Mouse (Mus musculus) cerebellum, postnatal 4 days (tissue): ENCODE measurements at regions not wholly inside any gene's neighbourhood (a gene's known extent, or its start where the extent isn't known, plus 50 kb on each side); places are given as distances from the start of the nearest gene placed in this dataset.
"Not testable (repeated sequence)": the region's sequence is repeated elsewhere in the genome, so short reads cannot be mapped to it uniquely, and the experiment has no call there.

Source experiments
- DNase-seq, 2 experiments: peaks; one replicate each; pipeline ENCODE4 v3.0.0; 2022; ENCODE audit warnings: low spot score in 2 of 2, mixed read lengths in 1 of 2

DNA sequence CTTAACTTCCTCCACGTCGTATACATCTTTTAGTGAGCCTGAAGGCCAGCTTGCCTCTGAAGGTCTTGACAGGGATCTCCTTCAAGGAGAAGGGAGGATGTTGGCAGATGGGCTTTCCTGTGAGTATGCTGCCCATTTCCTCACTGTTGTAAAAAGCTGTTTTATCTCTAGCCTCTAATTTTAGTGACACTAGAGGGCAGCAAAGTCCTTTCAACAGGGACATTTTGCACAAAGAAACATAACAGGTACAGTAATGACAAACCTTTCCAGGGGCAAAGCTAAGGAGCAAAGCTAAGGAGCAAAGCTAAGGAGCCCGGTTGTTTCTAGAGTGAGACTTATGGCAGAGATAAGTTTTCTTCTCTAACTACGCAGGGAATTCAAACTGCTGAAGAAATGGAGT, 59.0 kb upstream of the Kbtbd8 start:
- peak in 1 of 2 experiments; percentile 9 for DNase-seq

DNA sequence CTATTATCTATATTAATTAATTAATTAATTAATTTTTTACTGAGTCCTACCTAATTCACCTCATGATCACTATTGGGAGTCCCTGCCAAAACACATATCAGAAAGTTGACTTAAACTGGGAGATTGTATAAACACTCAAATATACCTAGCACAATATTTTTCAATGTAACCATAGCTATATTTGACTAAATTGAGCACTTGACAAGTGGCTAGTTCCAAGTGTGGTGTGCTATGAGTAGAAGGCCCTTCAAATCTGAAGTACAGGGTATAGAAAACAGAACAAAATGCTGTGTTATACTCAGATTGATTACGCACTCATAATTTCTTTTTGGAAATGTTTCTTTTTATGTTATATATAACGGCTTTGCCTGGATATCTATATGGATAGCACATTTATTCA, 60.8 kb upstream of the Kbtbd8 start:
- DNase-seq, result no peak

DNA sequence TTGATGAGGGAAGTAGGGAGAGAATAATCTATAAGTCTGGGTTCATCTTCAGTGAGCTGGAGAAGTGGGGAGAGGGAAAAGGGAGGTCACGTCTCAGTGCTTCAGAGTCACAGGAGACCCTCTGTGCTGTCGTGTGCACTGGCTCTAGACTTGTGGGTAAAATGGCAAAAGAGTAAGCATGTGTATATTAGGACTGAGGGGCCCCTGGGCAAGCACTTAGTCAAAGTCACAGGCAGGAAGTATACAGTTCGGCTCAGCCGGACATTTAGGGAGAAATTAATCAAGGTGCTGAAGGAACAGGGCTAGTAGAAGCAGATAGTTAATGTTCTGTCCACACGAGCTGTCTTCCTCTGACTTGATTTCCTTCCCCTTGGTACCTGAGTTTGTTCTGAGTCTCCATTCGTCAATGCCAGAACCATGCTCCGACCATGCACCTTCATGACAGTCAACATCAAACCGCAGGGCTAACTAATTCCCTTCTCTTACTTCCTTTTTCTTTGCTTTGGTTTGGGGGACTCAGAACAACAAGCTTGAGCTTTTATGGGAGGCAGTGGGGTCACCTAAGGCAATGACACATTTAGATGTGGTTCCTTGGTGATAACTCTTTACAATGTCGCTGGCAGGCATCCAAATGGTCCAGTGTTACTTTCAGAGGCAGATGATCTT, 63.2 kb upstream of the Kbtbd8 start:
- DNase-seq, result no peak

DNA sequence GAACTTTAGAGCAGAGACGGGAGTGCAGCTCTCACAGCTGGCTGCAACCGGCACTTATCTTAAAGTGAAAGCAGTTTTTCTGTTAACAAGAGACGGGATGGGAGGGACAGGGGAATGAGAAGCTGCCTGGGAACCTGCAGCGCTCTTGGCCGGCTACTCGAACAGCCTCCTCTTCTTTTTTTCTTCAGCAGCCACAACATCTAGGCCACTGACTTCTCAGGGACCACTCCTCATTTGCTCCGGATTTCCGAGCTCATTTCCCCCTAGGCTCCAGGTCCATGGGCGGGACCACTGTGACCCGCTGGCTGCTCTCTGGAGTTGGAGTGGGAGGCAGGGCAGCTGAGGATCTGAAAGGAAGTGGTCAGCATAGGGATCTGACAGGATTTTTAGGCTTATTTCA, 75.7 kb upstream of the Kbtbd8 start:
- DNase-seq, result not testable (repeated sequence)

DNA sequence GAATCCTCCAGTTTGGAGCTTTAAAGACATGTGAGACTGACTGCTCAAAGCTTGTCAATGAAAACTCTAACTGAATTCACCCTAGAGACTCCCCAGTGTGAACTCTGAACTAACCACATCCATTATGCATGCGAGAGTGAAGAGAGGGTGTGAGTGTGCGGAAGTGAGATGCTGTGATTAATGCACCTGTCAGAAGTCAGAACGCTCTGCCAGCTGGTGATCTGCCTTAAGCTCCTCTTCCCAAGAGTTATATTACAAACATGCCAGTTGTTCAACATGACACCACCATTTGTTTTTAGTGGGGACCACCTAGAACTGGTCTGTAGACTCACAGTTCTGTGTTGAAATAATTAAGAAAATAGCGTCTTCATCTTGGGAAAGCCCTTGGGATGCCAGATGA, 92.8 kb upstream of the Kbtbd8 start:
- no peak for DNase-seq

DNA sequence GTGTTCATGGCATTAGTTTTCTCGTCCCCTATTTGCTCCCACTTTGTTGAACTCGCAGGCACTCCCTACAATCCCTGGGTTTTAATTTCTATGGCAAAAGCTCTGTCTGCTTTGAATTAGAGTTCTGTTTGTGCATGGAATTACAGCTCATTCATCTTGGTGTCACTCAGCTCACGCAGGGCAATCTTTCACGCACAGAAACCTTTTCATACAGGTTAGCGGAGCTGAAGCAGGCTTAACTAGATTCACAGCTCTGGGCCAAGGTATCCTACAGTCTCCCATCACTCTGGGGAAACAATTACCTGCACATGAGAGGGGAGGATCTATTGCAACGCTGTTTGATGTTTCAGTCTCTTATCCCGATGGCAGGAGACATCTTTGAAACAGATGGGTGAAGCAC, 95.3 kb upstream of the Kbtbd8 start:
- DNase-seq, result no peak

DNA sequence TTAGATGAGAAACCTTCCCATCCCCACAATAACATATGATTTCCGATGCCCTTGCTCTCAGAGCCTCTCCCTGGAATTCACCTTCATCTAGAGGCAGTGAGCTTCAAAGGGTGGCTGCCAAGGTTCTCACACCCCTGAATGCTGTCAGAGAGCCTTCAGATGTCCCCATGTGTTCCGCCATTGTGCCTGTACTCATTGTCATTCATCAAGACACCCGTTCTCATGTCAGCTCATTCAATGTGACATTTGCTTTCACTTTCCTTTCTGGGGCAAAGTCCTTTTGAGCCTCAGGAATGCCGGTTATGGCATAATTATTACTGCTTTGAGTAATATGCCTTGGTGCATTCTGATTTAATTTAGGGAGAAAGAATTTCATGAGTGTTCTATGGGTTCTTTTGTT, 99.1 kb upstream of the Kbtbd8 start:
- DNase-seq, result no peak

DNA sequence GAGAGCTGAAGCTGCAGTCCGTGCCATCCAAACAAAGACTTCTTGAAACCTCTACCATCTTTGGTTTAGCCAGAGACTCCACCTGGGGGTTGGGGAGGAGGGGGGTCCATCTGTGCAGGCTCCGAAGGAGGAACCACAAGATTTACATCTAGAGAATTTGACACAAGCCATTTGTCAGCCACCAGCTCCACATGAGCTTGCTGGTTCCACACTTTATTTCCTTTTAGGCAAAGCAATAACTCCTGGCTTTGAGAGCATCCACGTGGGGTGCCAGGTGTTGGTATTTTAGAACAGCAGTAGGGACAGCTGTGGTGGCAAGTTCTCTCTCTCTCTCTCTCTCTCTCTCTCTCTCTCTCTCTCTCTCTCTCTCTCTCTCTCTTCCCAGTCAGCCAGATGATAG, 99.6 kb upstream of the Kbtbd8 start:
- DNase-seq, result no peak

DNA sequence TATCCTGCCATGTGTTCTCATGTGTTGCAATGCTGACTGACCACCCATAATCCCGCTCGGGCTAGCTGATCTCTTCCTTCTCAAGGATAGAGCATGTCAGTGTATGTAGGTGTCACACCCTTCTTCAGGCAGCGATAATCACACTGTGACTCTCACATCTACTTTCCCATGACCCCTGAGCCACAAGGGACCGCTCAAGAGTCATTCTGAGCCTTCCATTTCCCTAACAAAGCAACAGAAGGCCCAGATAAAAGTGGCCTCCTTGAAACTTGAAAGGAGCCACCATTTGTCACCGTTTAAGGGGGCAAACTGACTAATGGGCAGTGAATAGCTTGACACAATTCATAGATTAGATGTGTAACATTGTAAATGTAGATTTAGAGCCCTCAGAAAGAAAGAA, 103.9 kb upstream of the Kbtbd8 start:
- DNase-seq, result no peak

DNA sequence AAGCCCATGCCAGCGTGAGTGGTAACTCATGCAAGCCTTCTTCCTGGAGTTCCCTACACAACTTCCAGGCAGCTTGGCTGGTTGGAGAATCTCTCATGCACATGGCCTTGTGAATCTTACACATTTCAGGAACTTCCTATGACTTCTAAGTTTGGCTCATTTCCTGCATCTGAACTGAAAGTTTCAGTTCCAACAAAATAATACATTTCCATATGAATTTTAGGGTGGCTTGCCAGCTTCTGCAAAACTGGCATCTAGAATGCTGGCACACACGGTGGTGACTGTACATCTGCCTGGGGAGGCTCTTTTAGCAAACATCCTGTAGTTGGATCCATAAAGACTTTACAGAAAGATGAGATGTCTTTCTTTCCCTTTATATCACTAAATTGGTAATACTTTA, 110.6 kb upstream of the Kbtbd8 start:
- DNase-seq, result no peak

DNA sequence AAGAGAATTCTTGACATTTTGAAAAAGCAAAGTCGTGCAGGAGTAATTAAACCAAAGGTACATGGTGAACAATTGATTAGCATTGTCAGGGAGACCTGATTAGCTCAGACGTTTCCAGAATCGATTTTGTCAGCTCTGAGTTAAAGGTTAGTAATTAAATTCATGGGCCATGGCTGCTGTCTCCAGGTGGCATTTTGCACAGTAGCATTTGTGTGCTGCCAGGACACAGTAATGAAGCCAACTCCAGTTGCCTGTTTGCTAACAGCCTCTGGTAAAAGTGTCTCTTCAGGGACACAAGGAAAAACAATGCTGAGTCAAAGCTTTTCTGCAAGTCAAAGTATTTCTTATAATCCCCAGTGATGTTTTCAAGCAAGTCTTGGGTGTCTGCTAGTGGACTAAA, 113.3 kb upstream of the Kbtbd8 start:
- no peak for DNase-seq

DNA sequence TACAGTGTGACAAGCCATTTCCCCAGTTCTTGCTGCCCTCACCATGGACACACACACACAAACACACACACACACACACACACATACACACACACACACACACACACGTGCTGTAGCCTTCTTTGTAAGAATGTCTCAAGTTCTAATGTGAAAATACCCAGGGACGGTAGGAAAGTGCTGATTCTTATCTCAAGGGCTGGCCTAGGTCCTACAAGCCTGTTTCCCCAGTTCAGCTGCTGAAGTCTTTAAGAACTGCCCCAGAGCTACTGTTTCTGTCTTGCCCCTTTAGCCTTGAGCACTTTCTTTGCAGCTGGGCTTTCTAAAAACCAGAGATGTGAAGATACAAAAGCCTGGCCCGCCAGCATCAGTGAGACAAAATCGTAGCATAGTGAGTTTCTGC, 117.5 kb upstream of the Kbtbd8 start:
- DNase-seq, result no peak

DNA sequence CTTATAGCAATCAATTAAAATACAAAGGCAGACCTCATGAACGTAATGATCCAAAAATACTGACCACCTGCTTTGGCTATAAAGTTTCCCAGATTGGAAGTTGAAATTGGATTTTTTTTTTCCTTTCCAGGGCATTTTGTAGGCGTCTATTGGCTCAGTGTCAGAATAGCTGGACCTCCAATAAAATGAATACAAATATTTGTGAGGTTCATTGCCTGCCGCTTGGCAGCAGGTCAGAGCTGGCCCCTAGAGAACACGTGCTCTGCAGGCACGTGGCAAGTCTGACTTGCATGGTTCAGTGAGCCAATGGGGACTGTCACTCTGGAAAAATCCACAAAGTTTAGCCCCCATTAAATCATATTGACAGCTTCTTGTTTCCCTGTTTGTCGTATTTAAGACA, 118.0 kb upstream of the Kbtbd8 start:
- DNase-seq, result no peak

DNA sequence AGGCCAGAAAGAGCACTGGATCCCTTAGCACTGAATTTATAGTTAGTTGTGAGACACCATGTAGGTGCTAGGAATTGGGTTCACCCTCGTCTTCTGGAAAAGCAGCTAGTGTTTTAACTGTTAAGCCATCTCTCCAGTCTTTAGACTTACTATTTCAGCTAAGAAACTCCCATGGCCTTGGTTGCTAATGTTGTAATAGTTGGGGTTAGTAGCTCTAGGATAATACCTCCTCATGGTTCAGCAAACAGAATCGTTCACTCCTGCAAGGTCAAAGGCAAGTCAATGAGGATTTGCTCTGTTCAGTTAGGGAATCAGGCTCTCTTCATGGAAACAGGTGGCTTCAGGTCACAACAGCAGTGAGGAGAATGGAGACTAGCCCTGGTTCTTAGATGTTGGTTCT, 118.7 kb upstream of the Kbtbd8 start:
- DNase-seq, result no peak

DNA sequence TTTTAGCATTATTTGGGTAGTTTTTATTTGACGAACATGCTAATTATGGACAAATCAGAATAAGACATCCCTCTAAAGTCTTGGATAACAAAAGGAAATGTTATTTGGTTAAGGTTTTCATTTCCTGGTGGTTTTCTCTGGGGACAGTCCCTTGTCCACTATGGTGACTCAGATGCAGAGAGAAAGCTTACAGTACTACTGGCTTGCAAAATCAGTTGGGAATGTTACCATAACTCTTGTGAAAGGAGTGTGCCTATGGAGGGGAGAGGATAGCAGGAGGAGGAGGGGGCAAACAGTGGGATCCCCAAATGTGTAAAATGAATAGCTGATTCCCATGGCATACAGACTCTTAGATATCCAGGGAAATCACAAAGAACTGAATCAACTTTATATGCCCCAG, 122.7 kb upstream of the Kbtbd8 start:
- no peak for DNase-seq

DNA sequence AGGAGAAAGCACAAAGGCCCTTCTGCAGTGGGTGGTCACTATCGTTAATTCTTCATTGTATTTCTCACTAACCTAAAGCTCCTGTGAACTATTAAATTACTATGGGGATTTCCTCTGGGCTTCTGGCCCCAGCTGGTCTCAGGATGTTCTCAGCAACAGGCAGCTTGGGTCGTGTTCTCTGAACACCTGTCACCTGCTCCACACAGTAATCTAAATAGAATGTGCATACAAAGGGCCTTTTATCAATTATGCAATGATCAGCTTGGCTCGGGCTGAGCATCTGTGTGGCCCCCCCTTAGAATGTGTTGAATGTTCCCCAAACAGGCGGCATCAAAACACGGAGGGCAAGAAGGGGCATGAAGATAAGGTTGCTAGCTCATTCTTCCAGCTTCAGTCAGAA, 129.6 kb upstream of the Kbtbd8 start:
- no peak for DNase-seq

DNA sequence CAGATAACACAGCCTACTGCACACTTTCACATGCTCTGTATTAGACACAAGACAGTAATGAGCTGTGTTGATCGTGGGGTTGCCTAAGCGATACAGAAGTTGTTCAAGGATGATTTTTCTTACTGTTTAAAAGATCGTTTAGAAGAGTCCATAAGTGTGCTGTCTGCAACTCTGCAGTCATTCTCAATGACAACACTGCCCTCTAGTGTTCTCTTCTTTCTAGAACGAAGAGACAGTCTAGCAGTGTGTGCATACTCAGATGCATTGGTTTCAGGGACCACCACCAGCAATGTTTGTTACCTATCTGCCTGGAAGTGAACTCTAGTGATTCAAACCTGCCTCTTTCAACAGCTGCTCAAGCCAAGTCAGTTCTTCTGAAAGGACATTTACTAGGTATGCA, 130.7 kb upstream of the Kbtbd8 start:
- DNase-seq, result peak in 1 of 2 experiments; percentile 6

DNA sequence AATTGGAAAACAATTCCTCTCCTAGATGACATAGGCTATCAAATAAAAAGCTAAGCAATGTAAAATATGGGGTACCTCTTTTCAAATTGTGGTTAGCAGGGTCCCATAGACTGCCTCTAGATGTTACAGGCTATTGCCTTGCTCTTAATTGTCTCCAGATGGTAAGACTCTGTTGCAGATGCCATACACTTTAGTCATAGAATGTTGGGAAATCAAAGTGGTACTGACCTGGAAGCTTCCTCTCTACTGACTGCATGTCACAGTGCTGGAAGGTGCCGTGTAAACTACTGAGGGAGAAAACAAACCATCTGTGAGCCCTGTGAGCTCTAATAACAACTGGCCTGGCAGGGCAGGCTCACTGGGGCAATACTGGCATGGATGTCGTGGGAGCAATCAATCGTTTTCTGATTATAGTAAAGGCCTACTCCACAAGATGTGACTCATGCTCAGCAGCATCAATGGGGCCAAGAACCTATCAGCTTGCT, 132.6 kb upstream of the Kbtbd8 start:
- DNase-seq, result no peak

DNA sequence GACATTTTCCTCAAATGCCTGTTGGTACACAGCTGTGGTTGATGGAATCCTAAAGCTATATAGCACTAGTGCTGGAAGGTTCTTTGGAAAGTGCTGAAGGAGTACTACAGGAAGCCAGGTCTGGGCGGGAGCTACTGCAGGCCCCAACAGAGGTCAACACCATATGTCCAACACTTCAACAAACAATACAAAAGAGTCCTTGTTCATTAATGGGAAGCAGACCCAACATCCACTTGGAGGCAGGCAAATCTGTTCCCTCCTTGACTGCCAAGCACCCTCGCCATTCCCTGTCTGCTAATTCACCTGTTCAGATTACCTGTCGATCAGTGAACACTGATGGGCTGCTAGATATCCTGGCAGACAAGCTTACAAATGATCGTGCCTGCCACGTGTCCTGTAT, 148.4 kb upstream of the Kbtbd8 start:
- DNase-seq, result no peak

DNA sequence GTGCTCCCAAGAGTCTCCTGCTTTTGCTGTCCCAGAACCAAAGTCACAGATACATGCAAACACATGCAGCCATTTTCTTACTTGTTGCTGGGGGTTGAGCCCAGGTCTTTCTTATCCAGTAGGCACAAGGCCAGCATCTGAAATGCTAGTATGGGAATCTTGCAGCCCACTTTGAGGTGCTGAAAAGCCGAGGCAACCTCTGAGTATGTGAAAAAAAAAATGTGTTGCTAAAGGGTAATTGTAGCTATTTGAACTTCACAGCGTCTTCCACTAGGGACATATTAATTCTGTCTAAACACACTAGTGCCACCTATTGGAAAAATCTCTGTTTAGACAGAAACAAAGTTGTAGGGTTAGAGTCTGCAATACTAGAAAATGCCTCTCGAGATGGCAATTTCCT, 150.1 kb upstream of the Kbtbd8 start:
- DNase-seq, result no peak

DNA sequence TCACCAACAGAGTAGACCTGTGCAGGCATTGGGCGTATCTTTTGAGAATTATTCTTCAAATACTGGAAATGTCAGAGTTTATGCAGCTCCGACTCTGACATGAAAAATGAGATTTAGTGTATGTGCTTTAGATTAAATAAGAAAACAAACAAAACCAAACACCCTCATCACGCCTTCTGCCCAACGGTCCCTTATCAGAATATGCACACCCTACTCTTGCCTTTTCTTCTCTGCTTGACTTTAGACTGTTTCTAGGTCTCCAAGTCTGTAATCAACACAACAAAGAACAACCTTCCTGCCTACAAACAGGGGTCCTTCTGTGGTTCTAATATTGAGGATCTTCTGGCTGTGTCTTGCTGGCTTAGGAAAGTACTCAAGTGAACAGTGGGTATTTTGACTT, 153.8 kb upstream of the Kbtbd8 start:
- DNase-seq, result no peak

DNA sequence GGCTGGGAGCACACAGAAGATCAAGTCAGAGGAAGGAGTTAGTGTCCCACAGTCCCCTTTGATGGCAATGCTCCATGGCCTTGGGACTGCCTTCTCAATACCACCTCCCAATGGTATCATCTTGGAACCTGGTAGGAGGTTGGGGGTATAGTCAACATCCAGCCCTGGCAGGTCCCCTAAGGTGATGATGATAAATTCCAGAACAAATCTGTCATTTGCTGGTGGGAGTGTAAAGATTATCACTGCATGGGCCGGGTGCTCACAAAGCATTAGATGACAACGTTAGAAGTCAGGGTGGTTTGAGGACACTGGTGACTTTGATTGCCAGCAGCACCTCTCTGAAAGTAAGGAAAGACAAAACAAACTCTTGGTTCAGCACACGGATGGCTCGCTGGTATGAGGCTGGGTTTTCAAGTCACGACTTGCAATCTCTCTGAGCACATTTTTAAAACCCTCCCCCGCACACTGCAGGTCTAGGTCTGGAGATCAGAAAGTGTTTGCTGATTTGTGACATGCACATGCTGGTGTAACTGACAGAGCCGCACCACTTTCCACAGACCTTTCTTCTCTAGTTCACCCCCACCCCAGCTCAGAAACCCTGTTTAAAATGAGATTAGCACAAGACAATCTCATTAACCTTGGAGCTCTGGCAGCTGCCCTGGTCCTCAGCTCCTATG, 154.5 kb upstream of the Kbtbd8 start:
- no peak for DNase-seq

DNA sequence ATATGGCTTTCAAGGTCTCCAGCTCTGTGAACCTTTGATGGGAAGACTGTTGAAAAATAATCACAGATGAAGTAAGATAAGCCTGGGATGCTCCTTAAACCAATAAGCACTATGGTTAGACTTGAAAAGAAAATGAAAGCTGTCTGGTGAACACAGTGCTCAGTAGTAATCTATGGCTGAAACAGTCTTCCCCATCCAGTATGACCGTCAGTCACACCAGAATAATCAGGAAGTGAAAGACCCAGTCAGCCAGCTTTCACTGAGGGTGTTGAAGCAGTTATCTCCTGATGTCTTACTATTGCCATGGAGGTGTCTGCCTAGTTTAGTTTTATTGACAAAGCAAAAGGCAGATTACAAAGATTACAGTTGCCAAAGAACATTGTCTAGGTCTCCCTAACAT, 155.2 kb upstream of the Kbtbd8 start:
- no peak for DNase-seq

DNA sequence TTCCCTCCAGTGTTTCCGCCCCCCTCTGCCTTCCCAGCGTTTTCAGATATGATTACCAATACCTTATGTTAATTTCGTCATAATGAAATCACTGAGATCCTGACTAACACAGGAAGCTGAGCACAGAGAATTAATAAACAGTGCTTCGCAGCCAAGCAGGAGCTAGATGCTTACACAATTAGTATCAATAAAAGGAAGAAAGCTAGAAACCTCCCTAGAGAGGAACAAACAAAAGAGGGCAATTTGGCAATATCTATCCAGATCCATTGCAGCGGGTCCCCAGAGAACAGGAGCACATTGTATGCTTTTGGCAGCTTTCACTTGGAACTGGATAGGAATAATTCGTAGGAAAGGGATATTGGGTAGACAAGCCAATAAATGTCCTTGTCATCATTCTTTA, 159.1 kb upstream of the Kbtbd8 start:
- no peak for DNase-seq
